Mouse (Mus musculus) brown adipose tissue, adult 24 weeks (tissue): ENCODE measurements around the gene Eng. TPM values are rescaled to one million over a fixed set of nuclear protein-coding genes. Genes with fewer than 3 reads are reported as not detected.

Source experiments
- H3K27ac ChIP-seq: fragments of 200-500 bp; replicated peaks from 2 replicates; pipeline ENCODE4 v1.5.1; 2012; ENCODE audit warnings: low read depth, mild to moderate bottlenecking, low read length
- H3K4me1 ChIP-seq: fragments of 200-500 bp; 2 replicates; pipeline ENCODE4 v1.6.1; 2012; ENCODE audit warnings: low read length, mixed read lengths; ENCODE audit not compliant: control insufficient read depth, insufficient read depth, insufficient read length
- H3K4me3 ChIP-seq: fragments of 200-500 bp; 2 replicates; pipeline ENCODE4 v1.5.1; 2012; ENCODE audit warnings: low read depth, mild to moderate bottlenecking, low read length, moderate library complexity; ENCODE audit not compliant: insufficient read depth
- polyA plus RNA-seq: library from polyadenylated mRNA; stranded (reverse); fragments of >200 nt; gene quantifications from 2 replicates; pipeline ENCODE4 v1.2.4, GENCODE M21; 2012; ENCODE audit not compliant: missing spikeins, insufficient read depth, insufficient read length

The Eng gene
- polyA plus RNA-seq, 1 experiment, result 22.4 TPM

- H3K4me3 ChIP-seq, result peak overlapping the region; percentile 89
- peak overlapping the region; percentile 83 for H3K27ac ChIP-seq
- peaks cover 12% of the 10 kb centered on the region; the same call in 1 of the 2 replicates for H3K4me1 ChIP-seq
These were observed 65.1 kb downstream of the Eng start for GRCm38 (mm10) chr2:32711301-32712056.

GRCm38 (mm10) chr2:32712108-32712551 lies 65.7 kb downstream of the Eng start:
- Histone ChIP-seq H3K27ac (peak overlapping the region; percentile 83), H3K4me3 (peak overlapping the region; percentile 89)

GRCm38 (mm10) chr2:32712586-32712933 lies 66.2 kb downstream of the Eng start:
- peak overlapping the region; percentile 83 for H3K27ac ChIP-seq
- peaks cover 12% of the 10 kb centered on the region; the same call in 1 of the 2 replicates for H3K4me1 ChIP-seq
- H3K4me3 ChIP-seq, result peak overlapping the region; percentile 89

More at GRCm38 (mm10) chr2:32712108-32712551, 65.7 kb downstream of the Eng start:
- H3K4me1 ChIP-seq, result peaks cover 12% of the 10 kb centered on the region; the same call in 1 of the 2 replicates

- Histone ChIP-seq H3K4me1 (peaks cover 12% of the 10 kb centered on the region; the same call in 1 of the 2 replicates), H3K27ac (peak within 1 kb of the TSS; percentile 88), H3K4me3 (peak within 1 kb of the TSS; percentile 89)
These were observed 66.8 kb downstream of the Eng start, which contains the start of gene Cdk9 for GRCm38 (mm10) chr2:32712934-32713817. Cdk9 (minus strand) TSS chr2:32713076.

GRCm38 (mm10) chr2:32714117-32714986 lies 68.0 kb downstream of the Eng start:
- Histone ChIP-seq H3K27ac (peak overlapping the region; percentile 87), H3K4me3 (no peak overlapping the region), H3K4me1 (peaks cover 12% of the 10 kb centered on the region; the same call in 1 of the 2 replicates)

GRCm38 (mm10) chr2:32714987-32715425 lies 68.6 kb downstream of the Eng start:
- H3K4me3 ChIP-seq, result no peak overlapping the region

GRCm38 (mm10) chr2:32718761-32719160 lies 72.4 kb downstream of the Eng start:
- H3K4me3 ChIP-seq, result no peak overlapping the region
- H3K27ac ChIP-seq, result no peak overlapping the region
- peaks cover 8% of the 10 kb centered on the region; the same call in 1 of the 2 replicates for H3K4me1 ChIP-seq

More at GRCm38 (mm10) chr2:32714987-32715425, 68.6 kb downstream of the Eng start:
- peak overlapping the region; percentile 87 for H3K27ac ChIP-seq
- peaks cover 12% of the 10 kb centered on the region; the same call in 1 of the 2 replicates for H3K4me1 ChIP-seq

- Histone ChIP-seq H3K4me1 (peaks cover 2% of the 10 kb centered on the region; the same call in 1 of the 2 replicates), H3K4me3 (no peak overlapping the region), H3K27ac (no peak overlapping the region)
These were observed 73.7 kb downstream of the Eng start for GRCm38 (mm10) chr2:32720053-32720452.

GRCm38 (mm10) chr2:32720681-32721229 lies 74.4 kb downstream of the Eng start, which contains the start of gene Sh2d3c:
Sh2d3c (plus strand) TSS chr2:32721055.
- Histone ChIP-seq H3K4me3 (peak within 1 kb of the TSS; percentile 2), H3K27ac (no peak within 1 kb of the TSS), H3K4me1 (peaks cover 2% of the 10 kb centered on the region; the same call in 1 of the 2 replicates)

GRCm38 (mm10) chr2:32722046-32722445 lies 75.7 kb downstream of the Eng start:
- H3K4me1 ChIP-seq, result peaks cover 2% of the 10 kb centered on the region; the same call in 1 of the 2 replicates
- no peak overlapping the region for H3K4me3 ChIP-seq
- H3K27ac ChIP-seq, result no peak overlapping the region

- H3K27ac ChIP-seq, result no peak overlapping the region
- peaks cover 2% of the 10 kb centered on the region; the same call in 1 of the 2 replicates for H3K4me1 ChIP-seq
- no peak overlapping the region for H3K4me3 ChIP-seq
These were observed 76.2 kb downstream of the Eng start for GRCm38 (mm10) chr2:32722581-32722980.

GRCm38 (mm10) chr2:32724149-32724548 lies 77.8 kb downstream of the Eng start:
- no peak overlapping the region for H3K4me3 ChIP-seq
- H3K4me1 ChIP-seq, result peaks cover 2% of the 10 kb centered on the region; the same call in 1 of the 2 replicates
- H3K27ac ChIP-seq, result no peak overlapping the region

GRCm38 (mm10) chr2:32724832-32725790 lies 78.7 kb downstream of the Eng start:
- peaks cover 2% of the 10 kb centered on the region; the same call in 1 of the 2 replicates for H3K4me1 ChIP-seq
- no peak overlapping the region for H3K4me3 ChIP-seq
- H3K27ac ChIP-seq, result no peak overlapping the region
